8 mouse cellular contexts compared by ENCODE assay signal in the genomic region with DNA sequence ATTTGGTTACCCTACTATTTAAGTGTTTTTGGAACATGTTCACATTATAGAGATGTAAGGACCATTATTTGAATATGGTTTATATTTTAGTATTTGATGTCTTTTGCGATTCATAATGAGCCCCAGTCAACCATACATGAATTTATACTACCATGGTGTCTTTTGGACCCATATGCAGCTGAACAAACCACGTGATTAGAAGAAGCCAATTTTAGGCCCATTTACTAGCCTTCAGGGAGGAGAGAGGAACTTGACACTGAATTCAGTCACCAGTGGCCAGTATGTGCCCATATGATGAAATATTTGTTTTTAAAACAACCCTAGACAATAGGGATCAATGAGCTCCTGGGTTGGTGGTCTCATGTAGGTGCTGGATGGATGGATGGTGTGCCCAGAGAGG. TPM values are rescaled to one million over a fixed set of nuclear protein-coding genes. Genes with fewer than 3 reads are reported as not detected.
DNase-seq lines count a peak whose midpoint lies in the region; ATAC-seq and TF ChIP-seq lines count a peak whose summit lies in the region.

No protein-coding gene starts in this region.

- no peak for TF ChIP-seq CTCF in left cerebral cortex, adult 2 months (IDR thresholded peaks at IDR 0.05)
- no peak for TF ChIP-seq CTCF in small intestine, adult 2 months (IDR thresholded peaks at IDR 0.05; ENCODE audit: extremely low read depth, insufficient read length, insufficient replicate concordance, low read depth, low read length)

- intact Hi-C loops in left cerebral cortex, adult 2 months (cut with DNase I) = loop anchor here (2.0 kb wide), 1 partner anchor 88 kb away; the partner anchor contains the start of genes Atraid and Slc5a6
- intact Hi-C loops in left cerebral cortex, postnatal 4 days (cut with DNase I) = no loop called here

- no peak overlapping the region; the same call in 1 of the 2 replicates for H3K9ac ChIP-seq in forebrain, embryonic 12.5 days
- peak overlapping the region; percentile 90; the same call in 1 of the 2 replicates for H3K9ac ChIP-seq in liver, embryonic 12.5 days

- H3K9me3 ChIP-seq in forebrain, embryonic 12.5 days = no peaks in the 10 kb centered on the region
- no peaks in the 10 kb centered on the region for H3K9me3 ChIP-seq in liver, embryonic 12.5 days (replicated peaks)

- no peak for ATAC-seq in forebrain, embryonic 12.5 days (ENCODE audit: low FRiP score)
- no peak for ATAC-seq in liver, embryonic 12.5 days

- H3K36me3 ChIP-seq in forebrain, embryonic 12.5 days (replicated peaks) = peaks cover 16% of the 10 kb centered on the region
- peaks cover 25% of the 10 kb centered on the region for H3K36me3 ChIP-seq in liver, embryonic 12.5 days
- peaks cover 16% of the 10 kb centered on the region for H3K36me3 ChIP-seq in small intestine, adult 2 months (ENCODE audit: control insufficient read depth, insufficient read depth, low read length)

- H3K4me3 ChIP-seq in left cerebral cortex, adult 2 months = no peak overlapping the region; the same call in 1 of the 2 replicates
- H3K4me3 ChIP-seq in forebrain, embryonic 12.5 days (replicated peaks) = 0 out of 2 replicates have a peak overlapping the region, but pooled peaks have one; percentile 78
- H3K4me3 ChIP-seq in liver, embryonic 12.5 days = peak overlapping the region; percentile 87
- no peak overlapping the region; the same call in 1 of the 2 replicates for H3K4me3 ChIP-seq in small intestine, adult 2 months (ENCODE audit: low read depth, low read length)

- peak overlapping the region; percentile 74 for H3K27ac ChIP-seq in left cerebral cortex, adult 2 months
- no peak overlapping the region for H3K27ac ChIP-seq in forebrain, embryonic 12.5 days
- H3K27ac ChIP-seq in liver, embryonic 12.5 days = peak overlapping the region; percentile 80; the same call in 1 of the 2 replicates
- H3K27ac ChIP-seq in small intestine, adult 2 months (ENCODE audit: insufficient read depth, low read depth, low read length) = peak overlapping the region; percentile 86

- WGBS in forebrain, embryonic 12.5 days = 89% methylated on average over 2 of the region's 2 CpGs
- 75% methylated on average over 2 of the region's 2 CpGs for WGBS in liver, embryonic 12.5 days (ENCODE audit: insufficient replicate concordance)
- 81% methylated on average over 2 of the region's 2 CpGs for whole genome bisulfite sequencing in small intestine, adult 2 months

- DNase-seq in left cerebral cortex, adult 2 months (ENCODE audit: extremely low spot score in 1 of 2, low spot score in 2 of 2) = no peak
- DNase-seq in left cerebral cortex, adult 8-10 months (ENCODE audit: low spot score in 2 of 2) = no peak
- no peak for DNase-seq in urinary bladder, postnatal 10 days (ENCODE audit: low spot score)
- DNase-seq in layer of hippocampus, adult 9-11 months = no peak
- DNase-seq in left cerebral cortex, postnatal 4 days = no peak

- 0 out of 2 replicates have a peak, but pooled peaks cover 3% of the 10 kb centered on the region for H3K27me3 ChIP-seq in forebrain, embryonic 12.5 days
- no peaks in the 10 kb centered on the region for H3K27me3 ChIP-seq in liver, embryonic 12.5 days (replicated peaks)
- no peaks in the 10 kb centered on the region for H3K27me3 ChIP-seq in small intestine, adult 2 months (ENCODE audit: control insufficient read depth, insufficient read depth, low read length)

- H3K4me1 ChIP-seq in forebrain, embryonic 12.5 days = peaks cover 21% of the 10 kb centered on the region
- H3K4me1 ChIP-seq in liver, embryonic 12.5 days = peaks cover 38% of the 10 kb centered on the region
- H3K4me1 ChIP-seq in small intestine, adult 2 months (ENCODE audit: control insufficient read depth, insufficient read depth, insufficient read length, low read length) = peaks cover 10% of the 10 kb centered on the region

- peak overlapping the region; percentile 86 for H3K4me2 ChIP-seq in forebrain, embryonic 12.5 days
- peak overlapping the region; percentile 89 for H3K4me2 ChIP-seq in liver, embryonic 12.5 days

- no peak for TF ChIP-seq POLR2A in small intestine, adult 2 months (IDR thresholded peaks at IDR 0.05; ENCODE audit: low read depth, low read length)

RNA-seq across cellular contexts. Expression of gene Preb, which starts 0.7 kb away (rescaled TPM):
- 100 to 1,000 TPM; 129 to 134 TPM for total RNA-seq in left cerebral cortex, adult 2 months (2021)
- total RNA-seq in left cerebral cortex, adult 8-10 months (2022) = 100 to 1,000 TPM; 114 to 135 (median 128) TPM
- polyA plus RNA-seq in forebrain, embryonic 12.5 days (2016; fragmentation: Nextera tagmentation; extraction: Ambion mirVana) = 131 and 133 TPM in 2 replicates
- 110 and 111 TPM in 2 replicates for polyA plus RNA-seq in liver, embryonic 12.5 days (2016; fragmentation: Nextera tagmentation; extraction: Ambion mirVana)
- polyA plus RNA-seq in small intestine, adult 2 months (2012; rRNA removed) = 249 and 335 TPM in 2 replicates
- 100 to 1,000 TPM; 114 to 116 TPM for total RNA-seq in left cerebral cortex, postnatal 4 days (2021)

RNA-seq across cellular contexts. Expression of gene Tcf23, which starts 7.6 kb away (rescaled TPM):
- under 1 TPM; 0.12 to 0.23 TPM for total RNA-seq in left cerebral cortex, adult 2 months (2021)
- under 1 TPM; 0.12 to 0.27 (median 0.16) TPM for total RNA-seq in left cerebral cortex, adult 8-10 months (2022)
- not detected in 2 replicates for polyA plus RNA-seq in forebrain, embryonic 12.5 days (2016; fragmentation: Nextera tagmentation; extraction: Ambion mirVana)
- polyA plus RNA-seq in liver, embryonic 12.5 days (2016; fragmentation: Nextera tagmentation; extraction: Ambion mirVana) = 0.06 and 0.08 TPM in 2 replicates
- polyA plus RNA-seq in small intestine, adult 2 months (2012; rRNA removed) = 0.44 and 2.0 TPM in 2 replicates
- total RNA-seq in left cerebral cortex, postnatal 4 days (2021) = under 1 TPM in 1 of 2 experiments, not detected in 1; 0.08 TPM

RNA-seq across cellular contexts. Expression of gene Cgref1, which starts 15.4 kb away (rescaled TPM):
- 10 to 100 TPM; 24.2 to 26.0 TPM for total RNA-seq in left cerebral cortex, adult 2 months (2021)
- total RNA-seq in left cerebral cortex, adult 8-10 months (2022) = 10 to 100 TPM; 23.9 to 28.0 (median 27.1) TPM
- 6.4 and 7.3 TPM in 2 replicates for polyA plus RNA-seq in forebrain, embryonic 12.5 days (2016; fragmentation: Nextera tagmentation; extraction: Ambion mirVana)
- polyA plus RNA-seq in liver, embryonic 12.5 days (2016; fragmentation: Nextera tagmentation; extraction: Ambion mirVana) = 4.2 and 5.1 TPM in 2 replicates
- 219 and 481 TPM in 2 replicates for polyA plus RNA-seq in small intestine, adult 2 months (2012; rRNA removed)
- 10 to 100 TPM; 53.9 TPM for total RNA-seq in left cerebral cortex, postnatal 4 days (2021)

RNA-seq across cellular contexts. Expression of gene Khk, which starts 39.6 kb away (rescaled TPM):
- 10 to 100 TPM; 15.3 to 19.3 TPM for total RNA-seq in left cerebral cortex, adult 2 months (2021)
- total RNA-seq in left cerebral cortex, adult 8-10 months (2022) = 10 to 100 TPM; 16.2 to 21.5 (median 18.9) TPM
- polyA plus RNA-seq in forebrain, embryonic 12.5 days (2016; fragmentation: Nextera tagmentation; extraction: Ambion mirVana) = 4.7 and 7.7 TPM in 2 replicates
- 33.6 and 36.3 TPM in 2 replicates for polyA plus RNA-seq in liver, embryonic 12.5 days (2016; fragmentation: Nextera tagmentation; extraction: Ambion mirVana)
- 285 and 579 TPM in 2 replicates for polyA plus RNA-seq in small intestine, adult 2 months (2012; rRNA removed)
- total RNA-seq in left cerebral cortex, postnatal 4 days (2021) = 1 to 10 TPM; 4.7 to 4.8 TPM

RNA-seq across cellular contexts. Expression of gene Emilin1, which starts 47.6 kb away (rescaled TPM):
- total RNA-seq in left cerebral cortex, adult 2 months (2021) = 1 to 10 TPM; 3.0 to 3.3 TPM
- 1 to 10 TPM; 2.3 to 4.2 (median 2.8) TPM for total RNA-seq in left cerebral cortex, adult 8-10 months (2022)
- 39.1 and 52.4 TPM in 2 replicates for polyA plus RNA-seq in forebrain, embryonic 12.5 days (2016; fragmentation: Nextera tagmentation; extraction: Ambion mirVana)
- polyA plus RNA-seq in liver, embryonic 12.5 days (2016; fragmentation: Nextera tagmentation; extraction: Ambion mirVana) = 70.0 and 73.6 TPM in 2 replicates
- 51.8 and 81.9 TPM in 2 replicates for polyA plus RNA-seq in small intestine, adult 2 months (2012; rRNA removed)
- 1 to 10 TPM; 7.0 to 7.9 TPM for total RNA-seq in left cerebral cortex, postnatal 4 days (2021)

Comparison
In these comparisons a context has a peak if more than half of its experiments do, and no peak if none do; other contexts are left out.
1. H3K4me3 ChIP-seq: peak in forebrain, embryonic 12.5 days (single experiment) and liver, embryonic 12.5 days (single experiment); none in left cerebral cortex, adult 2 months (single experiment) and small intestine, adult 2 months (single experiment).